Mouse (Mus musculus): Measurements from ENCODE around the gene P4htm.
"Not testable (repeated sequence)": the region's sequence is repeated elsewhere in the genome, so short reads cannot be mapped to it uniquely, and the experiment has no call there.

The P4htm gene

GRCm38 (mm10) chr9:108596998-108597764 is at the start of gene P4htm:
TSS of gene P4htm (minus strand) at chr9:108597667.
- peak; percentile 91 for ATAC-seq (ENCODE audit: low TSS enrichment)

GRCm38 (mm10) chr9:108639825-108640224 is 42.4 kb upstream of the P4htm start:
- no peak for ATAC-seq (ENCODE audit: low TSS enrichment)

- ATAC-seq (ENCODE audit: low TSS enrichment), result no peak
Measured at GRCm38 (mm10) chr9:108635415-108635814, 37.9 kb upstream of the P4htm start.

- ATAC-seq (ENCODE audit: low TSS enrichment), result no peak
Measured at GRCm38 (mm10) chr9:108633846-108634245, 36.4 kb upstream of the P4htm start.

GRCm38 (mm10) chr9:108632375-108632774 is 34.9 kb upstream of the P4htm start:
- ATAC-seq (ENCODE audit: low TSS enrichment), result no peak

- no peak for ATAC-seq (ENCODE audit: low TSS enrichment)
Measured at GRCm38 (mm10) chr9:108631631-108632256, 34.3 kb upstream of the P4htm start.

GRCm38 (mm10) chr9:108630683-108631082 is 33.2 kb upstream of the P4htm start:
- no peak for ATAC-seq (ENCODE audit: low TSS enrichment)

GRCm38 (mm10) chr9:108628141-108628540 is 30.7 kb upstream of the P4htm start:
- ATAC-seq (ENCODE audit: low TSS enrichment), result no peak

GRCm38 (mm10) chr9:108626498-108626897 is 29.0 kb upstream of the P4htm start:
- no peak for ATAC-seq (ENCODE audit: low TSS enrichment)

- no peak for ATAC-seq (ENCODE audit: low TSS enrichment)
Measured at GRCm38 (mm10) chr9:108617301-108617700, 19.8 kb upstream of the P4htm start.

- ATAC-seq (ENCODE audit: low TSS enrichment), result peak; percentile 55; the same call in 1 of the 2 replicates
Measured at GRCm38 (mm10) chr9:108611488-108611887, 14.0 kb upstream of the P4htm start.

GRCm38 (mm10) chr9:108608889-108609288 is 11.4 kb upstream of the P4htm start:
- no peak for ATAC-seq (ENCODE audit: low TSS enrichment)

- ATAC-seq (ENCODE audit: low TSS enrichment), result not testable (repeated sequence)
Measured at GRCm38 (mm10) chr9:108607929-108608328, 10.5 kb upstream of the P4htm start.

GRCm38 (mm10) chr9:108601986-108602385 is 4.5 kb upstream of the P4htm start:
- no peak for ATAC-seq (ENCODE audit: low TSS enrichment)

GRCm38 (mm10) chr9:108600011-108600410 is 2.5 kb upstream of the P4htm start:
- no peak for ATAC-seq (ENCODE audit: low TSS enrichment)

GRCm38 (mm10) chr9:108599021-108599566 is 1.6 kb upstream of the P4htm start:
- no peak for ATAC-seq (ENCODE audit: low TSS enrichment)

GRCm38 (mm10) chr9:108594354-108594753 is 3.1 kb downstream of the P4htm start:
- no peak for ATAC-seq (ENCODE audit: low TSS enrichment)

GRCm38 (mm10) chr9:108591462-108591861 is 6.0 kb downstream of the P4htm start:
- ATAC-seq (ENCODE audit: low TSS enrichment), result no peak

- ATAC-seq (ENCODE audit: low TSS enrichment), result no peak
Measured at GRCm38 (mm10) chr9:108589229-108589628, 8.2 kb downstream of the P4htm start.

- peak; percentile 95 for ATAC-seq (ENCODE audit: low TSS enrichment)
Measured at GRCm38 (mm10) chr9:108587571-108588180, 9.8 kb downstream of the P4htm start.

- ATAC-seq (ENCODE audit: low TSS enrichment), result no peak
Measured at GRCm38 (mm10) chr9:108579344-108579690, 18.1 kb downstream of the P4htm start.

- peak; percentile 74 for ATAC-seq (ENCODE audit: low TSS enrichment)
Measured at GRCm38 (mm10) chr9:108578545-108579343, 18.7 kb downstream of the P4htm start, which contains the start of gene Wdr6. TSS of gene Wdr6 (minus strand) at chr9:108578739.

Measured in frontal cortex, adult (tissue).